Mouse (Mus musculus) frontal cortex, postnatal 25 days (tissue): ENCODE results near the gene Tcte1.
A peak's percentile ranks its signal among the peaks of the same experiment; 100 is the strongest.

ENCODE experiments used
- DNase-seq, 2 experiments: peaks; one replicate each; pipeline ENCODE4 v3.0.0; 2022; ENCODE audit warnings: low spot score in 2 of 2

Gene Tcte1

GRCm38 (mm10) chr17:45547461-45548190, 24.4 kb downstream of the Tcte1 start:
- no peak for DNase-seq

- DNase-seq, result no peak
Measured at GRCm38 (mm10) chr17:45548541-45549512, 25.6 kb downstream of the Tcte1 start.

GRCm38 (mm10) chr17:45549617-45550181, 26.5 kb downstream of the Tcte1 start, which contains the start of gene Tmem151b:
Gene Tmem151b, minus strand, starts transcription at chr17:45549677.
- DNase-seq, result no peak

GRCm38 (mm10) chr17:45550253-45550652, 27.0 kb downstream of the Tcte1 start:
- DNase-seq, result no peak

GRCm38 (mm10) chr17:45551249-45551796, 28.1 kb downstream of the Tcte1 start:
- DNase-seq, result no peak

- DNase-seq, result peak; percentile 80 to 85
Measured at GRCm38 (mm10) chr17:45551816-45552451, 28.7 kb downstream of the Tcte1 start.

GRCm38 (mm10) chr17:45553065-45553464, 29.8 kb downstream of the Tcte1 start:
- no peak for DNase-seq

GRCm38 (mm10) chr17:45554420-45554819, 31.2 kb downstream of the Tcte1 start:
- no peak for DNase-seq

GRCm38 (mm10) chr17:45555452-45556106, 32.3 kb downstream of the Tcte1 start, which contains the start of gene Nfkbie:
Gene Nfkbie, plus strand, starts transcription at chr17:45555703.
- peak; percentile 79 to 84 for DNase-seq

- no peak for DNase-seq
Measured at GRCm38 (mm10) chr17:45556107-45556489, 32.9 kb downstream of the Tcte1 start.

- DNase-seq, result no peak
Measured at GRCm38 (mm10) chr17:45556514-45557245, 33.4 kb downstream of the Tcte1 start.

GRCm38 (mm10) chr17:45557246-45557824, 34.1 kb downstream of the Tcte1 start:
- DNase-seq, result no peak

- DNase-seq, result no peak
Measured at GRCm38 (mm10) chr17:45557998-45558862, 35.0 kb downstream of the Tcte1 start.

GRCm38 (mm10) chr17:45559732-45560525, 36.7 kb downstream of the Tcte1 start:
- no peak for DNase-seq

GRCm38 (mm10) chr17:45563216-45563615, 40.0 kb downstream of the Tcte1 start:
- DNase-seq, result no peak

GRCm38 (mm10) chr17:45563655-45564530, 40.7 kb downstream of the Tcte1 start, which contains the start of gene Slc35b2:
Gene Slc35b2, plus strand, starts transcription at chr17:45563874.
- peak; percentile 71 to 80 for DNase-seq
